Mouse (Mus musculus) G1E (cell line): Measurements from ENCODE around the gene Cpb1. TPM values are rescaled to one million over a fixed set of nuclear protein-coding genes. Genes with fewer than 3 reads are reported as not detected.

ENCODE experiments used
- ATAC-seq: 2 replicates; pipeline ENCODE4 v1.8.0; 2016; ENCODE audit warnings: mild to moderate bottlenecking; ENCODE audit not compliant: insufficient number of reproducible peaks, poor library complexity, low FRiP score, severe bottlenecking; ENCODE audit errors: extremely low read depth
- DNase-seq: peaks from one replicate; pipeline ENCODE4 v3.0.0; 2012; ENCODE audit warnings: low spot score
- H3K27me3 ChIP-seq: 2 replicates; pipeline ENCODE4 v1.6.1; 2012; ENCODE audit warnings: mild to moderate bottlenecking, low read length, inconsistent platforms; ENCODE audit not compliant: insufficient read depth
- H3K36me3 ChIP-seq: replicated peaks from 2 replicates; pipeline ENCODE3; 2012; ENCODE audit warnings: mild to moderate bottlenecking, inconsistent platforms
- H3K4me1 ChIP-seq: 2 replicates; pipeline ENCODE4 v1.6.1; 2012; ENCODE audit warnings: low read depth, low read length, inconsistent platforms, mixed read lengths; ENCODE audit not compliant: insufficient read depth
- H3K4me3 ChIP-seq: 2 replicates; pipeline ENCODE4 v1.5.1; 2012; ENCODE audit warnings: low read depth, mild to moderate bottlenecking, inconsistent platforms, low read length, moderate library complexity, mixed read lengths
- H3K9me3 ChIP-seq: replicated peaks from 2 replicates; pipeline ENCODE4 v1.6.1; 2012; ENCODE audit warnings: inconsistent platforms
- CTCF ChIP-seq: IDR thresholded peaks from 2 replicates; pipeline ENCODE4 v1.5.1; 2012; ENCODE audit warnings: low read depth, low read length, inconsistent platforms, mixed read lengths
- GATA1 ChIP-seq: IDR thresholded peaks from 2 replicates; pipeline ENCODE4 v1.6.1; 2012; ENCODE audit warnings: borderline replicate concordance, low read length, inconsistent platforms, mixed read lengths
- GATA2 ChIP-seq: IDR thresholded peaks from 2 replicates; pipeline ENCODE4 v1.6.1; 2012; ENCODE audit warnings: low read depth, low read length, inconsistent platforms, borderline replicate concordance
- POLR2AphosphoS5 ChIP-seq: IDR thresholded peaks from 2 replicates; pipeline ENCODE4 v1.6.1; 2012; ENCODE audit warnings: low read depth, low read length, inconsistent platforms; ENCODE audit not compliant: insufficient replicate concordance
- TAL1 ChIP-seq: conservative IDR thresholded peaks from 2 replicates; pipeline ENCODE4 v1.6.1; 2012; ENCODE audit warnings: low read depth, low read length, inconsistent platforms, mixed read lengths
- polyA plus RNA-seq: library from polyadenylated mRNA; stranded (reverse); fragments of >175 nt; gene quantifications from 2 replicates; pipeline ENCODE4 v1.2.3, GENCODE M21; 2012
- total RNA-seq, 2 experiments: library from RNA; stranded (forward) in 1 of 2; stranded (reverse) in 1 of 2; fragments of 200-1000 nt in 1 of 2; fragments of >200 nt in 1 of 2; fragmentation: Nextera tagmentation in 1 of 2; gene quantifications; 2 replicates each; pipeline ENCODE4 v1.2.3; 2014 to 2017

Gene Cpb1
- total and polyA plus RNA-seq, 3 experiments: 0.22 TPM; not detected in 2

GRCm38 (mm10) chr3:20242050-20242449 is 33.5 kb downstream of the Cpb1 start, which contains the start of gene Cpa3:
Cpa3 (minus strand) TSS chr3:20242181.
- H3K27me3 ChIP-seq: no peaks in the 10 kb centered on the region
- H3K4me1 ChIP-seq: peaks cover 67% of the 10 kb centered on the region
- peak; percentile 11 for DNase-seq
- H3K36me3 ChIP-seq: no peaks in the 10 kb centered on the region
- no peaks in the 10 kb centered on the region for H3K9me3 ChIP-seq
- TF ChIP-seq POLR2AphosphoS5 (no peak), TAL1 (peak; percentile 60), GATA2 (no peak)
- H3K4me3 ChIP-seq: no peak within 1 kb of the TSS
- peak; percentile 42 for ATAC-seq

DNA sequence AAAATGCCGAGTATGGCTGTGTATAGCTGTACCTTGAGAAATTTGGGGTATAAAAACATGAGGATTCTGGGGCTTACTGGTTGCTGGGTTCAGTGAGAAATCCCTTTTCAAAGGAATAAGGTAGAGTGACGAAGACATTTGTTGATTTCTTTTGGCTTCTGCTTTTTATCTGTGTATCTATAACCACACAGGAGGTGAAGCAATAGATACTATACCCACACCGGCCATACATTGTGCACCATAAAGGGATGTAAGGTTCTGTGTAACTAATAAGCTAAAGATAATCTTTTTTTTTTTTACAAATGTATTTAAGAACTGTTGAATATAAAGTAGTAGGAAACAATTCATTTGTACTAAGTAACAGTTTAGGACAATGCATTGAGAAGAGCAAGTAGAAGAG is 35.8 kb downstream of the Cpb1 start:
- ATAC-seq (no peak), DNase-seq (no peak)
- H3K4me1 ChIP-seq: peaks cover 61% of the 10 kb centered on the region
- H3K27me3 ChIP-seq: no peaks in the 10 kb centered on the region
- H3K36me3 ChIP-seq: no peaks in the 10 kb centered on the region
- TF ChIP-seq GATA1 (no peak), POLR2AphosphoS5 (no peak), CTCF (no peak), TAL1 (no peak), GATA2 (no peak)
- H3K9me3 ChIP-seq: no peaks in the 10 kb centered on the region
- no peak overlapping the region for H3K4me3 ChIP-seq

DNA sequence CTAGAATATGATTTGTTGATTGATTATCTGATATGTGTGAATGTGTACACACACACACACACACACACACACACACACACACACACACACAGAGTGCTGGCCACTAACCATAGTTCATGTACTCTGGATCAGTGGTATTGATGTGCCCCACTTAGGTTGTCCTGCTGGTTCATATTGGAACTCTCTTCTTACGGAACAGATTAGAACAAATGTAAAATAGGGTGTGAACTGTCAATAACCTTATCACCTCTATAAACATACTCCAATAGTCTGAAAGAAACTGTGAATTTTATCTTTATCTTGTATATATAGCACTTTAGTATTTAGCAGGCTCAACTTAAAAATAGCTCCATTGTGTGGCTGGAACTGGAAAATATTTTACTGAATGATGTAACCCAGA is 38.6 kb downstream of the Cpb1 start:
- no peak overlapping the region for H3K4me3 ChIP-seq
- ATAC-seq (peak; percentile 18; the same call in 1 of the 2 replicates), DNase-seq (no peak)
- peaks cover 3% of the 10 kb centered on the region for H3K36me3 ChIP-seq
- H3K27me3 ChIP-seq: no peaks in the 10 kb centered on the region
- peaks cover 43% of the 10 kb centered on the region for H3K4me1 ChIP-seq
- TF ChIP-seq GATA1 (no peak), TAL1 (no peak), CTCF (no peak), GATA2 (no peak), POLR2AphosphoS5 (no peak)
- H3K9me3 ChIP-seq: no peaks in the 10 kb centered on the region

DNA sequence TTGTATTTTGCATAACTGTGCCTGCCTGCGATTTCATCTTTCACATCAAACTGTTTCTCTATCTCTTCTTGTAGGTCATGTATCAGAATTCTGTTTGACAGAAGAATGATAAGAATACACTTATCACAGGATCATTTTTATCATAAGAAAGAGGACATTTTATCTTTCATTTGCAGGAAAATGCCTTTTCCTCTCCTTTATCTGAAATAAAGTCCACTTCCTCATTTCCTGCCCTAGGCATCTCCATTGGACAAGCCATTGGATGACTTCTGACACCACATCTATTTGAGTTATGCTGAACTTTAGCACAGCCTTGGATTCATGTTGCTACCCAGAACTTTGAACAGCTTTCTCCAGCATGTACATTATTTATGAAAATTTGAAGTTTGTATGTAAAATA is 46.5 kb downstream of the Cpb1 start:
- TF ChIP-seq TAL1 (peak; percentile 50; the same call in 1 of the 2 replicates), GATA1 (no peak)
- DNase-seq (no peak), ATAC-seq (peak; percentile 77)
- Histone ChIP-seq H3K4me3 (no peak overlapping the region), H3K9me3 (no peaks in the 10 kb centered on the region), H3K27me3 (no peaks in the 10 kb centered on the region), H3K36me3 (peaks cover 24% of the 10 kb centered on the region), H3K4me1 (peaks cover 22% of the 10 kb centered on the region)

GRCm38 (mm10) chr3:20225429-20225828 is 50.1 kb downstream of the Cpb1 start:
- ATAC-seq (no peak), DNase-seq (no peak)
- Histone ChIP-seq H3K4me1 (peaks cover 39% of the 10 kb centered on the region), H3K27me3 (no peaks in the 10 kb centered on the region), H3K9me3 (no peaks in the 10 kb centered on the region), H3K36me3 (peaks cover 37% of the 10 kb centered on the region), H3K4me3 (no peak overlapping the region)
- no peak for TF ChIP-seq POLR2AphosphoS5
- TF ChIP-seq GATA2: no peak
- no peak for TF ChIP-seq GATA1
- TF ChIP-seq CTCF: no peak
- TF ChIP-seq TAL1: no peak

- no peak for ATAC-seq
- Histone ChIP-seq H3K36me3 (peaks cover 35% of the 10 kb centered on the region), H3K4me1 (peaks cover 26% of the 10 kb centered on the region), H3K27me3 (no peaks in the 10 kb centered on the region), H3K4me3 (no peak overlapping the region), H3K9me3 (no peaks in the 10 kb centered on the region)
- TF ChIP-seq CTCF: no peak
- TF ChIP-seq TAL1: no peak
- TF ChIP-seq POLR2AphosphoS5: no peak
- TF ChIP-seq GATA2: no peak
- TF ChIP-seq GATA1: no peak
- DNase-seq: no peak
These were observed 52.4 kb downstream of the Cpb1 start for GRCm38 (mm10) chr3:20222926-20223698.

- Histone ChIP-seq H3K27me3 (no peaks in the 10 kb centered on the region), H3K9me3 (no peaks in the 10 kb centered on the region), H3K36me3 (peaks cover 31% of the 10 kb centered on the region), H3K4me3 (no peak overlapping the region), H3K4me1 (peaks cover 25% of the 10 kb centered on the region)
- no peak for ATAC-seq
- TF ChIP-seq GATA2: no peak
- no peak for TF ChIP-seq GATA1
- TF ChIP-seq CTCF: no peak
- TF ChIP-seq POLR2AphosphoS5: no peak
- TF ChIP-seq TAL1: no peak
- DNase-seq: no peak
These were observed 53.4 kb downstream of the Cpb1 start for GRCm38 (mm10) chr3:20222136-20222535.
